Mouse (Mus musculus) C2C12 (cell line): ENCODE data around the gene Gm4553.
"Not testable (repeated sequence)": the region's sequence is repeated elsewhere in the genome, so short reads cannot be mapped to it uniquely, and the experiment has no call there.

Experiments used
- CTCF ChIP-seq: IDR thresholded peaks from one replicate; pipeline ENCODE4 v1.5.1; 2011; ENCODE audit not compliant: control insufficient read depth, insufficient read depth, insufficient read length
- MAX ChIP-seq: IDR thresholded peaks from one replicate; pipeline ENCODE4 v1.6.1; 2011; ENCODE audit warnings: mild to moderate bottlenecking, control low read depth
- MYOD1 ChIP-seq: IDR thresholded peaks from one replicate; pipeline ENCODE4 v1.6.1; 2011; ENCODE audit warnings: low read depth; ENCODE audit not compliant: control insufficient read depth, insufficient read length
- USF1 ChIP-seq: IDR thresholded peaks from one replicate; pipeline ENCODE4 v1.6.1; 2011; ENCODE audit warnings: low read depth, mild to moderate bottlenecking, control low read depth, moderate library complexity

- TF ChIP-seq CTCF, MAX, USF1, MYOD1: not testable (repeated sequence)
Measured at GRCm38 (mm10) chr7:142120629-142121028, 44.9 kb downstream of the Gm4553 start, which contains the start of gene Gm45618.
